Mouse (Mus musculus) MEL (cell line): ENCODE results near the gene Ctsc. TPM values are rescaled to one million over a fixed set of nuclear protein-coding genes. Genes with fewer than 3 reads are reported as not detected.

Experiments
- DNase-seq: peaks from one replicate; pipeline ENCODE4 v3.0.0; 2011; ENCODE audit warnings: low read depth, low spot score
- H3K27ac ChIP-seq: 2 replicates; pipeline ENCODE4 v1.5.1; 2012; ENCODE audit warnings: low read depth, mild to moderate bottlenecking, control low read depth, low read length, moderate library complexity; ENCODE audit not compliant: control insufficient read depth
- H3K27me3 ChIP-seq, 2 experiments: fragments of 150-350 bp in 1 of 2; sonication (generic) in 1 of 2; 2 replicates each; pipeline ENCODE4 v1.6.1; 2012; ENCODE audit warnings: low read length in 2 of 2, mild to moderate bottlenecking in 2 of 2, improper control_type of control experiment in 1 of 2, moderate library complexity in 1 of 2; ENCODE audit not compliant: insufficient read depth in 2 of 2, control insufficient read depth in 1 of 2
- H3K36me3 ChIP-seq, 2 experiments: 2 replicates each; pipeline ENCODE4 v1.6.1; 2012 to 2014; ENCODE audit warnings: low read length in 2 of 2, improper control_type of control experiment in 1 of 2, inconsistent platforms in 1 of 2, mild to moderate bottlenecking in 1 of 2; ENCODE audit not compliant: insufficient read depth in 2 of 2, control insufficient read depth in 1 of 2
- H3K4me1 ChIP-seq, 2 experiments: fragments of 150-350 bp in 1 of 2; sonication (generic) in 1 of 2; 2 replicates each; pipeline ENCODE4 v1.6.1; 2012; ENCODE audit warnings: low read length in 2 of 2, improper control_type of control experiment in 1 of 2, mild to moderate bottlenecking in 1 of 2; ENCODE audit not compliant: insufficient read depth in 2 of 2, control insufficient read depth in 1 of 2
- H3K4me3 ChIP-seq, 2 experiments: fragments of 150-350 bp in 1 of 2; sonication (generic) in 1 of 2; 2 replicates each; pipeline ENCODE4 v1.5.1; 2012; ENCODE audit warnings: low read depth in 2 of 2, low read length in 2 of 2, mild to moderate bottlenecking in 2 of 2, moderate library complexity in 2 of 2, control low read depth in 1 of 2, improper control_type of control experiment in 1 of 2; ENCODE audit not compliant: control insufficient read depth in 1 of 2, insufficient read depth in 1 of 2
- H3K79me2 ChIP-seq: 2 replicates; pipeline ENCODE4 v1.6.1; 2012; ENCODE audit warnings: mild to moderate bottlenecking, low read length, moderate library complexity; ENCODE audit not compliant: control insufficient read depth, poor library complexity, insufficient read depth
- H3K9ac ChIP-seq: 2 replicates; pipeline ENCODE4 v1.6.1; 2012; ENCODE audit warnings: low read depth, mild to moderate bottlenecking, control low read depth, low read length, moderate library complexity; ENCODE audit not compliant: control insufficient read depth, poor library complexity, severe bottlenecking
- H3K9me3 ChIP-seq: fragments of 150-350 bp; sonication (generic); replicated peaks from 2 replicates; pipeline ENCODE4 v1.6.1; 2012; ENCODE audit warnings: mild to moderate bottlenecking, low read length, improper control_type of control experiment, moderate library complexity; ENCODE audit not compliant: insufficient read depth
- ETS1 ChIP-seq: IDR thresholded peaks from 2 replicates; pipeline ENCODE4 v1.6.1; 2012; ENCODE audit warnings: low read depth, mild to moderate bottlenecking, inconsistent platforms, low read length, improper control_type of control experiment, moderate library complexity
- GABPA ChIP-seq: IDR thresholded peaks from 2 replicates; pipeline ENCODE4 v1.6.1; 2012; ENCODE audit warnings: low read depth, mild to moderate bottlenecking, inconsistent platforms, low read length, improper control_type of control experiment, moderate library complexity
- KAT2A ChIP-seq: conservative IDR thresholded peaks from 2 replicates; pipeline ENCODE4 v1.6.1; 2012; ENCODE audit warnings: low read depth, low read length, improper control_type of control experiment, inconsistent platforms
- MAFK ChIP-seq: IDR thresholded peaks from 2 replicates; pipeline ENCODE4 v1.6.1; 2011; ENCODE audit warnings: low read depth, mild to moderate bottlenecking, low read length, improper control_type of control experiment, borderline replicate concordance
- MAZ ChIP-seq: IDR thresholded peaks from 2 replicates; pipeline ENCODE4 v1.6.1; 2012; ENCODE audit warnings: low read depth, mild to moderate bottlenecking, inconsistent platforms, low read length, improper control_type of control experiment
- MEF2A ChIP-seq: IDR thresholded peaks from 2 replicates; pipeline ENCODE4 v1.6.1; 2014; ENCODE audit warnings: low read depth, mild to moderate bottlenecking, inconsistent platforms, low read length, improper control_type of control experiment; ENCODE audit not compliant: poor library complexity, insufficient replicate concordance, severe bottlenecking; ENCODE audit errors: extremely low read depth
- MYB ChIP-seq: IDR thresholded peaks from 2 replicates; pipeline ENCODE4 v1.6.1; 2011; ENCODE audit warnings: mild to moderate bottlenecking, low read depth, low read length, improper control_type of control experiment
- NRF1 ChIP-seq: IDR thresholded peaks from 2 replicates; pipeline ENCODE4 v1.6.1; 2014; ENCODE audit warnings: low read depth, mild to moderate bottlenecking, inconsistent platforms, low read length, improper control_type of control experiment, moderate library complexity; ENCODE audit not compliant: poor library complexity, insufficient read depth, severe bottlenecking
- POLR2A ChIP-seq, 2 experiments: IDR thresholded peaks; 2 replicates each; pipeline ENCODE4 v1.6.1; 2011 to 2012; ENCODE audit warnings: low read length in 2 of 2, mild to moderate bottlenecking in 2 of 2, control low read depth in 1 of 2, improper control_type of control experiment in 1 of 2, low read depth in 1 of 2, moderate library complexity in 1 of 2; ENCODE audit not compliant: control insufficient read depth in 1 of 2, insufficient read depth in 1 of 2, poor library complexity in 1 of 2
- POLR2AphosphoS2 ChIP-seq: IDR thresholded peaks from 2 replicates; pipeline ENCODE4 v1.6.1; 2011; ENCODE audit warnings: low read length, improper control_type of control experiment
- RAD21 ChIP-seq: IDR thresholded peaks from 2 replicates; pipeline ENCODE4 v1.6.1; 2011; ENCODE audit warnings: mild to moderate bottlenecking, low read depth, low read length, improper control_type of control experiment
- RCOR1 ChIP-seq: IDR thresholded peaks from 2 replicates; pipeline ENCODE4 v1.6.1; 2012; ENCODE audit warnings: low read depth, mild to moderate bottlenecking, inconsistent platforms, low read length, improper control_type of control experiment
- TCF12 ChIP-seq: IDR thresholded peaks from 2 replicates; pipeline ENCODE4 v1.6.1; 2014; ENCODE audit warnings: low read depth, mild to moderate bottlenecking, inconsistent platforms, low read length, improper control_type of control experiment, moderate library complexity
- USF1 ChIP-seq: IDR thresholded peaks from 2 replicates; pipeline ENCODE4 v1.6.1; 2014; ENCODE audit warnings: low read depth, mild to moderate bottlenecking, inconsistent platforms, low read length, improper control_type of control experiment, moderate library complexity
- USF2 ChIP-seq, 2 experiments: IDR thresholded peaks; 2 replicates each; pipeline ENCODE4 v1.6.1; 2011 to 2012; ENCODE audit warnings: improper control_type of control experiment in 2 of 2, low read length in 2 of 2, borderline replicate concordance in 1 of 2, inconsistent platforms in 1 of 2, low read depth in 1 of 2, mild to moderate bottlenecking in 1 of 2; ENCODE audit not compliant: insufficient read depth in 1 of 2
- ZC3H11A ChIP-seq: IDR thresholded peaks from 2 replicates; pipeline ENCODE4 v1.6.1; 2012; ENCODE audit warnings: low read depth, mild to moderate bottlenecking, inconsistent platforms, low read length, improper control_type of control experiment
- ZNF384 ChIP-seq: IDR thresholded peaks from 2 replicates; pipeline ENCODE4 v1.6.1; 2012; ENCODE audit warnings: low read depth, mild to moderate bottlenecking, inconsistent platforms, low read length, improper control_type of control experiment
- polyA plus RNA-seq, 2 experiments: library from polyadenylated mRNA; stranded (reverse) in 1 of 2; unstranded in 1 of 2; fragments of >175 nt in 1 of 2; fragments of >200 nt in 1 of 2; gene quantifications; 2 replicates each; pipeline versions ENCODE4 v1.2.1 to v1.2.4; 2012; ENCODE audit warnings: low replicate concordance in 2 of 2, low read depth in 1 of 2; ENCODE audit not compliant: insufficient read length in 2 of 2, insufficient read depth in 1 of 2, missing spikeins in 1 of 2
- total RNA-seq: library from RNA; depleted of rRNA; stranded (reverse); fragments of 300-350 nt; gene quantifications from 2 replicates; pipeline ENCODE4 v1.2.3, GENCODE M21; 2012

The Ctsc gene
- total and polyA plus RNA-seq, 3 experiments = 50.7 to 51.4 TPM; not detected in 1

GRCm38 (mm10) chr7:88293907-88294306 lies 16.0 kb downstream of the Ctsc start:
- Histone ChIP-seq H3K36me3 (peaks cover 4 to 34% of the 10 kb centered on the region in 2 experiments; a peak in 3 of 4 replicates), H3K27ac (no peak overlapping the region), H3K9me3 (no peaks in the 10 kb centered on the region), H3K79me2 (peaks cover 3% of the 10 kb centered on the region; the same call in 1 of the 2 replicates), H3K4me1 (peaks cover 4 to 10% of the 10 kb centered on the region in 2 experiments; a peak in 3 of 4 replicates), H3K4me3 (no peak overlapping the region), H3K27me3 (no peaks in the 10 kb centered on the region), H3K9ac (no peak overlapping the region)
- no peak for DNase-seq
- TF ChIP-seq ZNF384 (no peak), ETS1 (no peak), MYB (no peak), GABPA (no peak), MAZ (no peak), POLR2AphosphoS2 (no peak), POLR2A (IDR thresholded peaks at IDR 0.05; ENCODE audit: control insufficient read depth in 1 of 2, insufficient read depth in 1 of 2, low read depth in 1 of 2, low read length in 2 of 2, poor library complexity in 1 of 2) (no peak), RAD21 (no peak)

GRCm38 (mm10) chr7:88295989-88296388 lies 18.1 kb downstream of the Ctsc start:
- Histone ChIP-seq H3K9ac (no peak overlapping the region), H3K9me3 (no peaks in the 10 kb centered on the region), H3K36me3 (peaks cover 15 to 21% of the 10 kb centered on the region in 2 experiments), H3K4me3 (no peak overlapping the region), H3K27me3 (no peaks in the 10 kb centered on the region), H3K4me1 (peaks cover 4 to 7% of the 10 kb centered on the region in 2 experiments; a peak in 3 of 4 replicates)
- DNase-seq = no peak
- TF ChIP-seq USF2 (IDR thresholded peaks at IDR 0.05; ENCODE audit: borderline replicate concordance in 1 of 2, insufficient read depth in 1 of 2, low read depth in 1 of 2, low read length in 2 of 2) = no peak
- no peak for TF ChIP-seq ZC3H11A
- TF ChIP-seq MAFK = peak; percentile 53; the same call in 1 of the 2 replicates
- TF ChIP-seq, all 39 proteins: peak for 1
- H3K27ac ChIP-seq = no peak overlapping the region
- peaks cover 3% of the 10 kb centered on the region; the same call in 1 of the 2 replicates for H3K79me2 ChIP-seq

GRCm38 (mm10) chr7:88296932-88297331 lies 19.0 kb downstream of the Ctsc start:
- Histone ChIP-seq H3K79me2 (peaks cover 3% of the 10 kb centered on the region; the same call in 1 of the 2 replicates), H3K27ac (no peak overlapping the region), H3K4me3 (no peak overlapping the region), H3K9ac (no peak overlapping the region), H3K36me3 (peaks cover 13 to 15% of the 10 kb centered on the region in 2 experiments), H3K4me1 (peaks cover 2 to 3% of the 10 kb centered on the region in 2 experiments; a peak in 2 of 4 replicates), H3K9me3 (no peaks in the 10 kb centered on the region), H3K27me3 (no peaks in the 10 kb centered on the region)
- DNase-seq = no peak
- TF ChIP-seq MAFK (no peak), ZNF384 (no peak), ZC3H11A (no peak), POLR2A (IDR thresholded peaks at IDR 0.05; ENCODE audit: control insufficient read depth in 1 of 2, insufficient read depth in 1 of 2, low read depth in 1 of 2, low read length in 2 of 2, poor library complexity in 1 of 2) (no peak), RCOR1 (no peak), TCF12 (no peak), ETS1 (no peak), NRF1 (no peak), KAT2A (no peak), USF1 (no peak), MEF2A (no peak)
- TF ChIP-seq, all 39 proteins: peak for 0
